Mouse (Mus musculus): ENCODE data around the gene Hspa13. TPM values are rescaled to one million over a fixed set of nuclear protein-coding genes. Genes with fewer than 3 reads are reported as not detected.

Hspa13 gene
- polyA plus RNA-seq, 1 experiment from 2014 or later: 40.4 TPM

Small RNA genes within 50 kb of the gene (microRNA-seq; reads per million reads assigned to microRNA genes)
- not detected for gene Gm22923

Other genes with a start within 250 kb of the Hspa13 start
- not detected in 2 replicates for gene Lipi, start 181.0 kb downstream of the Hspa13 start, polyA plus RNA-seq (2016; fragmentation: Nextera tagmentation; extraction: Ambion mirVana)
- 0.82 and 1.8 TPM in 2 replicates for gene Rbm11, start 174.3 kb downstream of the Hspa13 start, polyA plus RNA-seq (2016; fragmentation: Nextera tagmentation; extraction: Ambion mirVana)

All from hindbrain, embryonic 12.5 days (tissue).